9 mouse cellular contexts compared by ENCODE assay signal in the genomic region with DNA sequence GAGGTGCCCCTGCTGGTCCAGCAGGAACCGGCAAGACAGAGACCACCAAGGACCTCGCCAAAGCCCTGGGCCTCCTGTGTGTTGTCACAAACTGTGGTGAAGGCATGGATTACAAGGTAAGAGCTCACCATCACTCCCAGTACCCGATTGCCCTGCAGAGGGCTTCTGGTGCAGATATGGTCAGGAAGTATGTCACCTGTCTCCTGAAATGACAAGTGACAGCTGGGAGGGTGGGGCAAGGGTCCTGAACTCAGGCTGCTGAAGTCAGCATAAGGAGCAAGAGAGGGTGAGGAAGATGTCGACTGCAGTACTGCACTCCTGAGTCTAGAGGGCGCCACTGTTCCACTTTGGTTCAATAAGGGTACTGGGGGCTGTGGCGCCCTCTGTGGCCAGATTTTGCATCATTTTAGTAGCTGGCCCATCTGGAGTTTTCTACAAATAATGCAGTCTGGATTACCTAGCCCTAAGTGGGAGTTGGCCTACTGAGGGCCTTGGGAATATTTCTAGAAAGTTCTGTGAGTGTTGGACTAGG. TPM values are rescaled to one million over a fixed set of nuclear protein-coding genes. Genes with fewer than 3 reads are reported as not detected.
DNase-seq lines count a peak whose midpoint lies in the region; TF ChIP-seq lines count a peak whose summit lies in the region.
"Had no signal": no experiment of that assay in that cellular context is flagged by ENCODE, and none has a peak within 500 bp of the region (broad histone marks: within the 10 kb centered on the region; RNA-seq: fewer than 3 reads in every experiment).

No protein-coding gene starts in this region.

- H3K4me1 ChIP-seq in heart, embryonic 10.5 days, result no peaks in the 10 kb centered on the region; the same call in 1 of the 2 replicates
- H3K4me1 ChIP-seq: neural tube, embryonic 12.5 days had no signal

- TF ChIP-seq CTCF in brain, embryonic 14.5 days (IDR thresholded peaks at IDR 0.05; ENCODE audit: borderline replicate concordance, extremely low read depth, insufficient read depth, insufficient read length), result peak; percentile 51; the same call in 1 of the 2 replicates

- H3K27me3 ChIP-seq in heart, embryonic 10.5 days (ENCODE audit: insufficient read depth, poor library complexity, severe bottlenecking), result 0 out of 2 replicates have a peak, but pooled peaks cover under 1% of the 10 kb centered on the region
- H3K27me3 ChIP-seq: neural tube, embryonic 12.5 days had no signal

- H3K9me3 ChIP-seq in heart, embryonic 10.5 days, result no peaks in the 10 kb centered on the region
- H3K9me3 ChIP-seq: neural tube, embryonic 12.5 days had no signal

- no peak overlapping the region for H3K4me3 ChIP-seq in heart, embryonic 10.5 days
- H3K4me3 ChIP-seq: neural tube, embryonic 12.5 days had no signal

- no peak for TF ChIP-seq POLR2A in brain, embryonic 14.5 days (IDR thresholded peaks at IDR 0.05; ENCODE audit: borderline replicate concordance, extremely low read depth, insufficient read depth, insufficient read length, poor library complexity, severe bottlenecking)

- peak; percentile 14 for DNase-seq in heart, adult 8-10 months (ENCODE audit: low spot score)
- no peak for DNase-seq in heart, embryonic 10.5 days (ENCODE audit: low spot score)
- DNase-seq in CD4-positive helper T cell, adult 2 months (ENCODE audit: low read depth, low spot score), result peak; percentile 63
- DNase-seq in brain, embryonic 14.5 days (ENCODE audit: low read depth), result peak; percentile 19
- peak; percentile 52 for DNase-seq in forelimb bud, embryonic 11.5 days (ENCODE audit: low read depth, low spot score)
- peak; percentile 26 to 61 for DNase-seq in layer of hippocampus, adult 8-10 months (ENCODE audit: low spot score in 2 of 2)
- DNase-seq in lung, postnatal 36 days, result peak; percentile 78
- DNase-seq in thymus, postnatal 10 days (ENCODE audit: low spot score in 2 of 2), result peak; percentile 21 to 60

- 56% methylated on average over 6 of the region's 6 CpGs for WGBS in heart, embryonic 10.5 days

- no peak overlapping the region for H3K27ac ChIP-seq in heart, embryonic 10.5 days
- H3K27ac ChIP-seq: neural tube, embryonic 12.5 days had no signal

- H3K36me3 ChIP-seq in heart, embryonic 10.5 days, result no peaks in the 10 kb centered on the region
- H3K36me3 ChIP-seq: neural tube, embryonic 12.5 days had no signal

RNA-seq across cellular contexts. Expression of gene Dnah10, which starts 52.4 kb away (rescaled TPM):
- total RNA-seq in heart, adult 8-10 months (2022), result under 1 TPM in 3 of 4 experiments, not detected in 1; 0.03 to 0.06 (median 0.05) TPM
- 0.04 and 0.09 TPM in 2 replicates for polyA plus RNA-seq in heart, embryonic 10.5 days (2016; fragmentation: Nextera tagmentation; extraction: Ambion mirVana)
- polyA plus RNA-seq in brain, embryonic 14.5 days (2012; rRNA removed), result 0.24 and 0.48 TPM in 2 replicates
- 1 to 10 TPM in 2 of 4 experiments, under 1 TPM in 2; 0.56 to 1.5 (median 0.92) TPM for total RNA-seq in layer of hippocampus, adult 8-10 months (2022)
